Mouse (Mus musculus): Measurements from ENCODE around the gene Myog. TPM values are rescaled to one million over a fixed set of nuclear protein-coding genes. Genes with fewer than 3 reads are reported as not detected.
"Not testable (repeated sequence)": the region's sequence is repeated elsewhere in the genome, so short reads cannot be mapped to it uniquely, and the experiment has no call there.

The Myog gene
- total RNA-seq (2017), result not detected in 2 replicates

GRCm38 (mm10) chr1:134289598-134290099 lies at the start of gene Myog:
Gene Myog (plus strand): TSS chr1:134289989.
- ATAC-seq (replicated peaks; ENCODE audit: low read depth, poor library complexity, severe bottlenecking), result no peak

GRCm38 (mm10) chr1:134240701-134241100 lies 49.1 kb upstream of the Myog start:
- no peak for ATAC-seq (replicated peaks; ENCODE audit: low read depth, poor library complexity, severe bottlenecking)

- no peak for ATAC-seq (replicated peaks; ENCODE audit: low read depth, poor library complexity, severe bottlenecking)
Observed at GRCm38 (mm10) chr1:134241298-134241697, 48.5 kb upstream of the Myog start.

GRCm38 (mm10) chr1:134242286-134242685 lies 47.5 kb upstream of the Myog start:
- ATAC-seq (replicated peaks; ENCODE audit: low read depth, poor library complexity, severe bottlenecking), result no peak

- no peak for ATAC-seq (replicated peaks; ENCODE audit: low read depth, poor library complexity, severe bottlenecking)
Observed at GRCm38 (mm10) chr1:134243505-134243904, 46.3 kb upstream of the Myog start.

GRCm38 (mm10) chr1:134243948-134244914 lies 45.6 kb upstream of the Myog start:
- peak; percentile 100 for ATAC-seq (replicated peaks; ENCODE audit: low read depth, poor library complexity, severe bottlenecking)

GRCm38 (mm10) chr1:134245004-134245717 lies 44.6 kb upstream of the Myog start:
- no peak for ATAC-seq (replicated peaks; ENCODE audit: low read depth, poor library complexity, severe bottlenecking)

- no peak for ATAC-seq (replicated peaks; ENCODE audit: low read depth, poor library complexity, severe bottlenecking)
Observed at GRCm38 (mm10) chr1:134246590-134246989, 43.2 kb upstream of the Myog start.

GRCm38 (mm10) chr1:134249681-134250080 lies 40.1 kb upstream of the Myog start:
- not testable (repeated sequence) for ATAC-seq (replicated peaks; ENCODE audit: low read depth, poor library complexity, severe bottlenecking)

- ATAC-seq (replicated peaks; ENCODE audit: low read depth, poor library complexity, severe bottlenecking), result no peak
Observed at GRCm38 (mm10) chr1:134264341-134264740, 25.4 kb upstream of the Myog start.

GRCm38 (mm10) chr1:134265797-134266196 lies 24.0 kb upstream of the Myog start:
- no peak for ATAC-seq (replicated peaks; ENCODE audit: low read depth, poor library complexity, severe bottlenecking)

- ATAC-seq (replicated peaks; ENCODE audit: low read depth, poor library complexity, severe bottlenecking), result no peak
Observed at GRCm38 (mm10) chr1:134270026-134270425, 19.8 kb upstream of the Myog start.

GRCm38 (mm10) chr1:134272754-134273250 lies 17.0 kb upstream of the Myog start:
- no peak for ATAC-seq (replicated peaks; ENCODE audit: low read depth, poor library complexity, severe bottlenecking)

- ATAC-seq (replicated peaks; ENCODE audit: low read depth, poor library complexity, severe bottlenecking), result no peak
Observed at GRCm38 (mm10) chr1:134273493-134274395, 16.0 kb upstream of the Myog start.

- no peak for ATAC-seq (replicated peaks; ENCODE audit: low read depth, poor library complexity, severe bottlenecking)
Observed at GRCm38 (mm10) chr1:134274483-134274920, 15.3 kb upstream of the Myog start.

GRCm38 (mm10) chr1:134275616-134276464 lies 13.9 kb upstream of the Myog start:
- ATAC-seq (replicated peaks; ENCODE audit: low read depth, poor library complexity, severe bottlenecking), result no peak

- no peak for ATAC-seq (replicated peaks; ENCODE audit: low read depth, poor library complexity, severe bottlenecking)
Observed at GRCm38 (mm10) chr1:134276823-134277222, 13.0 kb upstream of the Myog start.

- no peak for ATAC-seq (replicated peaks; ENCODE audit: low read depth, poor library complexity, severe bottlenecking)
Observed at GRCm38 (mm10) chr1:134280174-134280573, 9.6 kb upstream of the Myog start.

GRCm38 (mm10) chr1:134281563-134281962 lies 8.2 kb upstream of the Myog start:
- no peak for ATAC-seq (replicated peaks; ENCODE audit: low read depth, poor library complexity, severe bottlenecking)
